Mouse (Mus musculus) layer of hippocampus, adult 9-11 months (tissue): ENCODE data around the gene Aoc2.
A peak's percentile ranks its signal among the peaks of the same experiment; 100 is the strongest.
"Not testable (repeated sequence)": the region's sequence is repeated elsewhere in the genome, so short reads cannot be mapped to it uniquely, and the experiment has no call there.

ENCODE experiments used
- DNase-seq: peaks from one replicate; pipeline ENCODE4 v3.0.0; 2022

The Aoc2 gene

GRCm38 (mm10) chr11:101315665-101316500 is 9.0 kb upstream of the Aoc2 start, which contains the start of gene Psme3:
TSS of gene Psme3 (plus strand) at chr11:101316213.
- DNase-seq: peak; percentile 94

- peak; percentile 20 for DNase-seq
Measured at GRCm38 (mm10) chr11:101316501-101316917, 8.4 kb upstream of the Aoc2 start.

GRCm38 (mm10) chr11:101323609-101324008 is 1.3 kb upstream of the Aoc2 start:
- DNase-seq: peak; percentile 68

- not testable (repeated sequence) for DNase-seq
Measured at GRCm38 (mm10) chr11:101325201-101325600, 338 bp downstream of the Aoc2 start.

GRCm38 (mm10) chr11:101326147-101326546 is 1.3 kb downstream of the Aoc2 start:
- no peak for DNase-seq

GRCm38 (mm10) chr11:101327311-101327710 is 2.4 kb downstream of the Aoc2 start:
- no peak for DNase-seq

GRCm38 (mm10) chr11:101328941-101329635 is 4.2 kb downstream of the Aoc2 start:
- peak; percentile 65 for DNase-seq

- DNase-seq: no peak
Measured at GRCm38 (mm10) chr11:101330371-101330924, 5.6 kb downstream of the Aoc2 start, which contains the start of gene Aoc3. TSS of gene Aoc3 (plus strand) at chr11:101330605.

GRCm38 (mm10) chr11:101330961-101331360 is 6.1 kb downstream of the Aoc2 start:
- not testable (repeated sequence) for DNase-seq

- no peak for DNase-seq
Measured at GRCm38 (mm10) chr11:101332537-101332936, 7.7 kb downstream of the Aoc2 start.

- DNase-seq: no peak
Measured at GRCm38 (mm10) chr11:101334023-101334422, 9.2 kb downstream of the Aoc2 start.

DNA sequence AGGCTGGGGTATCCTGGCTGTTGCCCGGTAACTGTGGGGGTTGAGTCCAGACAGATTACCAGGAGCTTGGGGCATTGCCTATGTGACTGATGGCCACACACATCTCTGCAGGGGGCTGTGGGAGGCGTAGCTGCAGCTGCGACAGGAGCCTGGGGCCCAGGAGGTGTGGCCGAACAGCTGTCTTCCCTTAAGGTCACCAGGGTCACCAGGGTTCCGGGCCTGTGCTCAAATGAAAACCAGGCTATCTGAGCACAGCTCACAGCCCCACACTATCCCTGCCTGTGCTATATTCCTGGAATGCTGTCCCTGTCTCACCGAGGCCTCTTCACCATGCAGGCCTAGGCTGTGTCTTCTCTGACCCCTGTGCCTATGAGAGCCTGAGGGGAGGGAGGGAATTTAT is 9.7 kb downstream of the Aoc2 start:
- no peak for DNase-seq

DNA sequence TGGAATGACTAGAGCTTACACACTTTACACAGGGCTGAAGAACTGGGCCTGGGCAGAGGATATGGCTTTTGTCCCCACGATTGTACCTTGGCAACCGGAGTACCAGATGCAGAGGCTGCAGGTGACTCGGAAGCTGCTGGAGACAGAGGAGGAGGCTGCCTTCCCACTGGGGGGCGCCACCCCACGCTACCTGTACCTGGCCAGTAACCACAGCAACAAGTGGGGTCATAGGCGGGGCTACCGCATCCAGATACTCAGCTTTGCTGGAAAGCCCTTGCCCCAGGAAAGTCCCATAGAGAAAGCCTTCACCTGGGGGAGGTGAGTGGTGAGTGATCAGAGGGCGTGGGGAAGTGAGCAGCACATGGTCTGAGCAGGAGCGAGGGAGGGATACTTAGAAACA is 10.8 kb downstream of the Aoc2 start:
- no peak for DNase-seq

DNA sequence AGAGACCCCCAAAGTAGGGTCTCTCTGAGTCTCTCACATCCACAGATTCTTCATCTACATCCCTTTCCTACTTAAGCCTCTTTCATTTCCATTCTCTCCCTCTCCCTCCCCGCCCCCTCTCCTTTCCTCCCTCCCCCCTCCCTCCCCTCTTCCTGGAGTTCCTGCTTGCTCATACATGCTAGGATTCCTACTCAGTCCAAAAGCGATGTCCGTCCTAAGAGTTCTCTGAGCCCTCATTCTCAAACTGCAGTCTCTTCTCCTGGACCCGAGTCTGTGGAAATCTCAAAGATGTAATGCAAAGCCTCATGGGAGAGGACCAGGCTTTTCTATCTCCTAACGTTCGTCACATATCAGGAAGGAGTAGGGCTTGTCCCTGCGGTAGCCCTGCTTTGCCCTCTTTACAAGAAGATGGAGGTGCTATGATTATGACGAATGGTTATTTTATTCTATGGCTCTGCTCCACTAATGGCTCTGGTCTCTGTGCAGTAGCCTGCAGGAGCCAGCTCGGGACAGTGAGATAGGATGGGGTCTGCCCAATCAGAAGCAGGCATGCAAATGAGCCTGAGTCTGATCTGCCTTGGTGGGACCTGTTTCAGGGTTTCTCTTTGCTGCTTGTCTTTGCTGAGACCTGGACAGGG is 13.4 kb downstream of the Aoc2 start:
- no peak for DNase-seq

DNA sequence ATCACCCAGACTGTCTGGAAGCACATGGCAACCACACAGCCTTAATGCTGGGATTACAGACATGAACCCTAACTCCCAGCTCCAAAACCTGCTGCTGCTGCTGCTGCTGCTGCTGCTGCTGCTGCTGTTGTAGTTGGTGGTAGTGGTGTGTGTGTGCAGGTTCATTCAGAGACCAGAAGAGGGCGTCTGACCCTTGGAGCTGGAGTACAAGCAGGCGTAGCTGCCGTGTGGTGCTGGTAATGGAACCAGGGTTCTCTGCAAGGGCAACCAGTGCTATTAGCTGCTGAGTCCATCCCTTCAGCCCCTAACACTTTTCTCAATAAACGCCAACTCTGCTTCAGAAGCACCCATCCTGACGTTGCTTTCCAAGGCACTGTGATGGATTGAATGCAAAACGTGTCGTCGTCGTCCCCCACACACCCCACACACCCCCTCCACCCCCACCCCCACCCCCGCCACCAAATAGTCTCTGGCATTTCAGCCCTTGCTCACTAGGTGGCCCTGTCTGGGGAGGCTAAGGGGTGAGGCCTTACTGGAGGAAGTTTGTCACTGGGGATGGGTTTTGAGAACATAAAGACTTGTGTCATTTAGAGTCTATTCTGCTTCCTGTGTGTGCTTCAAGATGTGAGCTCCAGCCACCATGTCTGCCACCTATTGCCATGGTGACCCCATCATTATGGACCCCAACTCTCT is 22.4 kb downstream of the Aoc2 start:
- DNase-seq: no peak

DNA sequence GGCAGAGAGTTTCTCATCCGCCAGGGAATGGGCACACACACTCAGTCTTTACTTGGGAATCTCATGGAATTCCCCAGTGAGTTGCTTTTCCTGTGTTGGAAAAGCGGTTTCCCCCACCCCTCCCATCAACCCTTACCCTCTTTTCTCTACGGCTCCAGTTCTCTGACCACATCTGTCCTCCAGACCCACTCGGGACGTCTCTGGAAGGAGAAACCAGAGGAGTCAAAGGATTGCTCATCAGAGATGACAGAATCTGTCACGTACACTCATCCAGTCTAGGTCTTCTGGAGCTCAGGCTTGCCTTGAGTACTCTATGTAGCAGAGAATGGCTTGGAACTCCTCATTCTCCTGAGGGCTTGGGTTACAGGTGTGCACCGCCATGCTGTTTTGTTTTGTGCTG is 23.9 kb downstream of the Aoc2 start:
- no peak for DNase-seq

DNA sequence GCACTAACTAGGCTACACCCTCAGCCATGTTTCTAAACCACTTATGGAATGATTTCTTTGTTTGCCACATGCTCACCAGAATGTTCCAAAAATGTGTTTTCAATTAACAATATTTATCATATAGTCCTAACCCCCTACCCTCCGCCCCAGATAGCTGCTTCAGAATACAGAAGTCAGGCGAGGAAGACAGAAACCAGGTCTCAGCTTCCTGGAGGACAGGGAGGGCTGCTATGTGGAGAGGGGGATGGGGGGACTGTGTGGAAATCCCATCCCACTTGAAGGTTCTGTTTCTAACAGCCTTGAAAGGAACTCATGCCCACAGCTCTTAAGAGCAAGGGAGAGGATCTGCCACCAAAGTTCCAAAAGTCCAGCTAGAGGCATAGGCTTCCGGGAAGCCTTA is 24.4 kb downstream of the Aoc2 start:
- no peak for DNase-seq

DNA sequence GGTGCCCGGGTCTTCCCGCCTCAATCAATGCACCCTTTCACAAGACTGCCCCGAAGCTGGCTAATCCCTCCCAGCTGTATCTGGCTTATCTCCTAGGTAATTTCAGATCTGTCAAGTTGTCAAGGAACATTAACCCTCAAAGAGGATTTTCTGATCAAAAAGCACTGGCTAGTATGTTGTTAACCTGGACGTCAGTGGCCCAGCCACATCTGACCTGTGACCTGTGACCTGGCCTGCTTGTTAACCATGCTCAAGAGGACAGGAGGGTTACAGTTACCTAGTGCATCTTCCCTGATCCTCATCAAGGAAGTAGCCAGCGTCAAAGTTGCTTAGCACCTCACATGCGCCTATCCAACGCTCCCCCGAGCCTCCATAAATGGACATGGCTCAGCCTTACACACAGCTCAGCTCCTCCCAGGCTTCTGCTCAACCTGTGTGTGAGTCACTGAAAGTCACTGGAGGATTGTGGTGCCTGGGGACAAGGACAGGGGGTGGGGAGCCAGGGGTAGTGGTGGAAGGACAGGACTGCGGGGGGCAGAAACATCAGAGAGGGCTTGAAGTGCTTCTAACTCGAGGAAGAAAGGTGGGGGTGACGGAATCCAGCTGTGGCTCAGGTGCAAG is 26.3 kb downstream of the Aoc2 start:
- DNase-seq: no peak

DNA sequence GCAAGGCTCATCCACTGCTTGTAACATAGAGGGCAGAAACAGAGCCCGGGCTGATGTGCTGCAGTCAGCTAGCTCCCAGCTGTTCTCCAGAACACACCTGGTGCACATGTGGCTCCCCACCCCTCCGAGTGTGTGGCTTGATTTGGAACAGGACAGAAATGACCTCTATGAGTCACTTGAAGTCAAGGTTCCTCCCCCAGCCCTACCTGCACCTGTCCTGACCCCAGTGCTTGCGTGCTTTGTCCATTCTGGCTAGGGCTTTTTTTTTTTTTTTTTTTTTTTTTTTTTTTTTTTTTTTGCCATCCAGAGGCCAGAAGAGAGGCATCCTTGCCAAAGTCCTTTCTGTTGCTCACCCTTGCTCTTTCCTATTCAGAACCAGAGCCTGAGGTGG is 26.9 kb downstream of the Aoc2 start:
- no peak for DNase-seq

DNA sequence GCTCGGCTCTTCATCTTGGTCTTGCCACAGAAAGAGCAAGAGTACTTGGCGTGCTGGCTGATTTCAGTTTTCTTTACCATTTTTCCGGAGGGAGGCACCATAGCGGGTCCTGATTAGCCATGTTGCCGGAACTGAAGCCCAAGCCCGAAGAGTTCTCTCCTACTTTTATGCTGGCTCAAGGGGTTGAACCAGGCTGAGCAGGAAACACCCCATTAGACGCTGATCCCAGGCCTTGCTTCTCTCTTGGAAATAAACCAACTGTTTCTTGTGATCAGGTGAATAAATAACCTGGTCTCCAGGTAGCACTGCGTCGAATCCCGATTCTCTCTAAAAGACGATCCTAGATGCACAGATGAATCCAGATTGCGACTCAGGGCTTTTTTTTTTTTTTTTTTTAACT is 28.6 kb downstream of the Aoc2 start:
- DNase-seq: no peak

GRCm38 (mm10) chr11:101354438-101355010 is 29.7 kb downstream of the Aoc2 start:
- DNase-seq: no peak

DNA sequence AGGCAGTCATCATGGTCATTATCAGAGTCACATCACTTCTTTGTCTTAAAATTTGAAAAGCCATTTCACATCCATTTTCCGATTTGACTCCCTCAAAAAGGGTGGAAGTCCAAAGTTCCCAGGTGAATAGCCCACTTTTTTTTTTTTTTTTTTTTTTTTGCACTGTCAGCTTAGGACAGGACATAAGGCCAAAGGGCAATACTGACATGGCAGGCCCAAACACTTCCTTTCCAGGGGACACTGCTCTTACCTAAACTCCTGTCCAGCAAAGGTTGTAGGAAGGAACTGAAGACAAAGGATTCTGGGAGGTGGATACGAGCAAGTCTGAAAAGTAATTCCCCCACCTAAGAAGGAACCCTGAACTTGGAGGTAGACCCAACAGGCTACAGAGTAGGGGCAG is 31.1 kb downstream of the Aoc2 start:
- no peak for DNase-seq
